Mouse (Mus musculus) hematopoietic stem cell, adult 5-6 weeks (primary cell): ENCODE data around the gene Spats1. TPM values are rescaled to one million over a fixed set of nuclear protein-coding genes. Genes with fewer than 3 reads are reported as not detected.
"Not testable (repeated sequence)": the region's sequence is repeated elsewhere in the genome, so short reads cannot be mapped to it uniquely, and the experiment has no call there.

ENCODE experiments used
- ATAC-seq, 2 experiments: fragments of 125-278 bp in 1 of 2; replicated peaks in 1 of 2; 2 replicates each; pipeline ENCODE4 v1.8.0; 2016 to 2017; ENCODE audit warnings: inconsistent platforms in 2 of 2, mild to moderate bottlenecking in 2 of 2, moderate number of reproducible peaks in 2 of 2, low read depth in 1 of 2, moderate TSS enrichment in 1 of 2; ENCODE audit not compliant: low FRiP score in 2 of 2, poor library complexity in 2 of 2, severe bottlenecking in 2 of 2, insufficient read depth in 1 of 2, low TSS enrichment in 1 of 2
- total RNA-seq: library from RNA; stranded (forward); fragments of 172-1452, 232-1000 nt; gene quantifications from 2 replicates; pipeline ENCODE4 v1.2.3, GENCODE M21; 2017

The Spats1 gene
- total RNA-seq, 1 experiment from 2014 or later = not detected

GRCm38 (mm10) chr17:45458516-45458915, 16.7 kb downstream of the Spats1 start:
- ATAC-seq = no peak

GRCm38 (mm10) chr17:45457487-45457886, 17.7 kb downstream of the Spats1 start:
- ATAC-seq = no peak

GRCm38 (mm10) chr17:45456260-45457152, 18.7 kb downstream of the Spats1 start:
- no peak for ATAC-seq

- ATAC-seq = not testable (repeated sequence)
Measured at GRCm38 (mm10) chr17:45455783-45456182, 19.4 kb downstream of the Spats1 start.

GRCm38 (mm10) chr17:45454794-45455193, 20.4 kb downstream of the Spats1 start:
- no peak for ATAC-seq

GRCm38 (mm10) chr17:45452271-45452670, 22.9 kb downstream of the Spats1 start:
- ATAC-seq = no peak

- no peak for ATAC-seq
Measured at GRCm38 (mm10) chr17:45450153-45450552, 25.1 kb downstream of the Spats1 start.

- ATAC-seq = no peak
Measured at GRCm38 (mm10) chr17:45449586-45449985, 25.6 kb downstream of the Spats1 start.

- ATAC-seq = no peak
Measured at GRCm38 (mm10) chr17:45447063-45447462, 28.2 kb downstream of the Spats1 start.

- peak in 1 of 2 experiments; percentile 32; a peak in 1 of 4 replicates for ATAC-seq
Measured at GRCm38 (mm10) chr17:45445923-45446322, 29.3 kb downstream of the Spats1 start.

GRCm38 (mm10) chr17:45434262-45434590, 41.0 kb downstream of the Spats1 start:
- ATAC-seq = no peak

GRCm38 (mm10) chr17:45433419-45434261, 41.6 kb downstream of the Spats1 start, which contains the start of gene Cdc5l:
Cdc5l (minus strand) TSS chr17:45433737.
- peak; percentile 95 to 99 for ATAC-seq

GRCm38 (mm10) chr17:45432706-45433398, 42.4 kb downstream of the Spats1 start:
- peak in 1 of 2 experiments; percentile 9; a peak in 2 of 4 replicates for ATAC-seq

GRCm38 (mm10) chr17:45432007-45432406, 43.2 kb downstream of the Spats1 start:
- ATAC-seq = no peak

- ATAC-seq = no peak
Measured at GRCm38 (mm10) chr17:45417387-45417786, 57.8 kb downstream of the Spats1 start.

- ATAC-seq = not testable (repeated sequence)
Measured at GRCm38 (mm10) chr17:45411617-45412016, 63.6 kb downstream of the Spats1 start.

- no peak for ATAC-seq
Measured at GRCm38 (mm10) chr17:45408719-45409118, 66.5 kb downstream of the Spats1 start.
